Comparison of ENCODE assay signal across 8 mouse cellular contexts in genomic region chr6:52064176-52065015, GRCm38 (mm10). TPM values are rescaled to one million over a fixed set of nuclear protein-coding genes. Genes with fewer than 3 reads are reported as not detected.
DNase-seq lines count a peak whose midpoint lies in the region; ATAC-seq lines count a peak whose summit lies in the region.
"Had no signal": no experiment of that assay in that cellular context is flagged by ENCODE, and none has a peak within 500 bp of the region (broad histone marks: within the 10 kb centered on the region; RNA-seq: fewer than 3 reads in every experiment).

No protein-coding gene starts in this region.

- H3K9ac ChIP-seq in neural tube, embryonic 11.5 days (ENCODE audit: low read length): 0 out of 2 replicates have a peak overlapping the region, but pooled peaks have one; percentile 11
- H3K9ac ChIP-seq in embryonic facial prominence, embryonic 15.5 days: no peak overlapping the region
- H3K9ac ChIP-seq in neural tube, embryonic 15.5 days (replicated peaks): no peak overlapping the region
- H3K9ac ChIP-seq: liver, embryonic 13.5 days had no signal

- H3K4me1 ChIP-seq in neural tube, embryonic 11.5 days (ENCODE audit: control insufficient read depth, insufficient read depth, low read length): peaks cover 5% of the 10 kb centered on the region; the same call in 1 of the 2 replicates
- 0 out of 2 replicates have a peak, but pooled peaks cover 2% of the 10 kb centered on the region for H3K4me1 ChIP-seq in embryonic facial prominence, embryonic 15.5 days
- H3K4me1 ChIP-seq in neural tube, embryonic 15.5 days: peaks cover 16% of the 10 kb centered on the region
- H3K4me1 ChIP-seq: liver, embryonic 13.5 days had no signal

- no peak overlapping the region for H3K4me2 ChIP-seq in neural tube, embryonic 11.5 days (ENCODE audit: low read depth)
- H3K4me2 ChIP-seq in embryonic facial prominence, embryonic 15.5 days (replicated peaks): no peak overlapping the region; the same call in 1 of the 2 replicates
- H3K4me2 ChIP-seq in neural tube, embryonic 15.5 days: peak overlapping the region; percentile 9; the same call in 1 of the 2 replicates
- H3K4me2 ChIP-seq: liver, embryonic 13.5 days had no signal

- H3K4me3 ChIP-seq in neural tube, embryonic 11.5 days (ENCODE audit: low read depth, low read length): no peak overlapping the region
- H3K4me3 ChIP-seq in embryonic facial prominence, embryonic 15.5 days (replicated peaks): no peak overlapping the region
- no peak overlapping the region for H3K4me3 ChIP-seq in neural tube, embryonic 15.5 days (replicated peaks)
- H3K4me3 ChIP-seq: liver, embryonic 13.5 days had no signal

- ATAC-seq in neural tube, embryonic 11.5 days (ENCODE audit: insufficient read depth, low FRiP score, low TSS enrichment): no peak
- no peak for ATAC-seq in embryonic facial prominence, embryonic 15.5 days (ENCODE audit: insufficient number of reproducible peaks, low FRiP score, low TSS enrichment, low read depth)
- ATAC-seq in hematopoietic stem cell, adult 5-6 weeks (replicated peaks in 1 of 2; ENCODE audit: insufficient read depth in 1 of 2, low FRiP score in 2 of 2, low TSS enrichment in 1 of 2, low read depth in 1 of 2, poor library complexity in 2 of 2, severe bottlenecking in 2 of 2): peak; percentile 39 to 46; a peak in 1 of 4 replicates
- peak; percentile 63; the same call in 1 of the 2 replicates for ATAC-seq in neural tube, embryonic 15.5 days (ENCODE audit: low FRiP score)
- no peak for ATAC-seq in erythroblast, adult 5-6 weeks (replicated peaks; ENCODE audit: low FRiP score, poor library complexity, severe bottlenecking)

- no peak for DNase-seq in neural tube, embryonic 11.5 days (ENCODE audit: low spot score)
- DNase-seq in neural tube, embryonic 10.5 days (ENCODE audit: extremely low spot score, low spot score): no peak
- DNase-seq in left cerebral cortex, postnatal 25 days (ENCODE audit: low spot score in 2 of 2): peak; percentile 24 to 55
- DNase-seq: liver, embryonic 13.5 days had no signal

- intact Hi-C loops in left cerebral cortex, postnatal 25 days (cut with DNase I): no loop called here

- no peaks in the 10 kb centered on the region for H3K9me3 ChIP-seq in neural tube, embryonic 11.5 days (ENCODE audit: control insufficient read depth, low read length)
- no peaks in the 10 kb centered on the region for H3K9me3 ChIP-seq in embryonic facial prominence, embryonic 15.5 days (replicated peaks)
- H3K9me3 ChIP-seq in neural tube, embryonic 15.5 days (replicated peaks): no peaks in the 10 kb centered on the region
- H3K9me3 ChIP-seq: liver, embryonic 13.5 days had no signal

- H3K27ac ChIP-seq in neural tube, embryonic 11.5 days (ENCODE audit: low read depth, low read length): no peak overlapping the region
- H3K27ac ChIP-seq in embryonic facial prominence, embryonic 15.5 days (replicated peaks): peak overlapping the region; percentile 45; the same call in 1 of the 2 replicates
- peak overlapping the region; percentile 58 for H3K27ac ChIP-seq in neural tube, embryonic 15.5 days (replicated peaks)
- H3K27ac ChIP-seq: liver, embryonic 13.5 days had no signal

- no peaks in the 10 kb centered on the region for H3K36me3 ChIP-seq in neural tube, embryonic 11.5 days (ENCODE audit: control insufficient read depth, insufficient read depth, low read length)
- H3K36me3 ChIP-seq in embryonic facial prominence, embryonic 15.5 days: no peaks in the 10 kb centered on the region
- H3K36me3 ChIP-seq in neural tube, embryonic 15.5 days: no peaks in the 10 kb centered on the region
- H3K36me3 ChIP-seq: liver, embryonic 13.5 days had no signal

- 76% methylated on average over 13 of the region's 13 CpGs for WGBS in neural tube, embryonic 11.5 days
- WGBS in embryonic facial prominence, embryonic 15.5 days: 53% methylated on average over 13 of the region's 13 CpGs
- 46% methylated on average over 13 of the region's 13 CpGs for WGBS in neural tube, embryonic 15.5 days

- H3K27me3 ChIP-seq in neural tube, embryonic 11.5 days (ENCODE audit: control insufficient read depth, insufficient read depth, low read length): no peaks in the 10 kb centered on the region
- 0 out of 2 replicates have a peak, but pooled peaks cover 3% of the 10 kb centered on the region for H3K27me3 ChIP-seq in embryonic facial prominence, embryonic 15.5 days
- 0 out of 2 replicates have a peak, but pooled peaks cover 3% of the 10 kb centered on the region for H3K27me3 ChIP-seq in neural tube, embryonic 15.5 days (replicated peaks)
- H3K27me3 ChIP-seq: liver, embryonic 13.5 days had no signal

RNA-seq across cellular contexts. Expression of gene Skap2, which starts 52.0 kb away (rescaled TPM):
- 70.1 and 71.8 TPM in 2 replicates for polyA plus RNA-seq in neural tube, embryonic 11.5 days (2014; fragmentation: Nextera tagmentation; extraction: Ambion mirVana)
- 11.7 and 14.3 TPM in 2 replicates for polyA plus RNA-seq in embryonic facial prominence, embryonic 15.5 days (2015; fragmentation: Nextera tagmentation; extraction: Ambion mirVana)
- 218 and 241 TPM in 2 replicates for total RNA-seq in hematopoietic stem cell, adult 5-6 weeks (2017)
- total RNA-seq in left cerebral cortex, postnatal 25 days (2021): 10 to 100 TPM in 1 of 2 experiments, 1 to 10 TPM in 1; 9.1 to 10.8 TPM
- polyA plus RNA-seq in neural tube, embryonic 15.5 days (2015; fragmentation: Nextera tagmentation; extraction: Ambion mirVana): 29.5 and 30.1 TPM in 2 replicates
- total RNA-seq in erythroblast, adult 5-6 weeks (2015; ENCODE audit: low replicate concordance): 34.8 and 68.1 TPM in 2 replicates
- 37.2 and 38.3 TPM in 2 replicates for total RNA-seq in erythroblast, adult 5-6 weeks (2017; ENCODE audit: low replicate concordance)

Comparison
In these comparisons a context has a peak if more than half of its experiments do, and no peak if none do; other contexts are left out.
1. ATAC-seq: peak in hematopoietic stem cell, adult 5-6 weeks (2 of 2) and neural tube, embryonic 15.5 days (single experiment); none in neural tube, embryonic 11.5 days (single experiment), embryonic facial prominence, embryonic 15.5 days (single experiment) and erythroblast, adult 5-6 weeks (single experiment).
2. DNase-seq: peak in left cerebral cortex, postnatal 25 days (2 of 2); none in neural tube, embryonic 11.5 days (single experiment) and neural tube, embryonic 10.5 days (single experiment).